ENCODE assay signal across 9 mouse cellular contexts in the genomic region with DNA sequence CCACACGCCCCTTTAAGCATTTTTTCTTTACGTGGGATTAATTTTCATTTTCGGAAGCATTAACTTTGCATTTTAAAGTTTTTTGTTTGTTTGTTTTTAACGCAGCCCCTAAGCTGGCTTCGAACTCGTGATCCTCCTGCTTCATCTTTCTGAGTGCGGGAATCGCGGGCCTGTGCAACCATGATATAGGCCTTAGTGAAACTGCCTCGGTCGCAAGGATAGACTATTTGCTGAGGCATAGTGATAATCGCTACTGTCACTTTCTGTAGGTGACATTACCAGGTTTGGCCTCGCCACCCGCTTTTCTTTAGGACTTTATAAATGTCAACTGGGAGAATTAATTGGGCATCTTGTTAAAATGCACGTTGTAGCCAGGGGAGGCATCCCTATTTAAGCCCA. TPM values are rescaled to one million over a fixed set of nuclear protein-coding genes. Genes with fewer than 3 reads are reported as not detected.
DNase-seq lines count a peak whose midpoint lies in the region; ATAC-seq and TF ChIP-seq lines count a peak whose summit lies in the region.
"Had no signal": no experiment of that assay in that cellular context is flagged by ENCODE, and none has a peak within 500 bp of the region (broad histone marks: within the 10 kb centered on the region; RNA-seq: fewer than 3 reads in every experiment).

No protein-coding gene starts in this region.

- H3K9me3 ChIP-seq in embryonic facial prominence, embryonic 10.5 days, result no peaks in the 10 kb centered on the region
- H3K9me3 ChIP-seq in intestine, embryonic 15.5 days, result no peaks in the 10 kb centered on the region
- H3K9me3 ChIP-seq in neural tube, embryonic 12.5 days, result no peaks in the 10 kb centered on the region

- peak overlapping the region; percentile 89 for H3K27ac ChIP-seq in embryonic facial prominence, embryonic 10.5 days (replicated peaks)
- H3K27ac ChIP-seq in intestine, embryonic 15.5 days, result no peak overlapping the region
- H3K27ac ChIP-seq in neural tube, embryonic 12.5 days, result no peak overlapping the region

- no peak for TF ChIP-seq CTCF in lung, adult 2 months (IDR thresholded peaks at IDR 0.05; ENCODE audit: insufficient read depth, low read length)

- no peak for ATAC-seq in intestine, embryonic 15.5 days
- ATAC-seq in neural tube, embryonic 12.5 days (ENCODE audit: low FRiP score, low read depth), result no peak

- peak overlapping the region; percentile 89 for H3K4me3 ChIP-seq in lung, adult 2 months (replicated peaks; ENCODE audit: extremely low read depth, low read depth, low read length)
- H3K4me3 ChIP-seq in embryonic facial prominence, embryonic 10.5 days, result peak overlapping the region; percentile 86
- peak overlapping the region; percentile 62 for H3K4me3 ChIP-seq in intestine, embryonic 15.5 days (replicated peaks)
- H3K4me3 ChIP-seq in neural tube, embryonic 12.5 days, result peak overlapping the region; percentile 74

- DNase-seq in lung, adult 2 months, result no peak
- DNase-seq in lung, postnatal 10 days, result no peak
- DNase-seq in embryonic facial prominence, embryonic 10.5 days (ENCODE audit: low spot score), result no peak
- DNase-seq in ovary, postnatal 36 days (ENCODE audit: low spot score), result no peak
- no peak for DNase-seq in layer of hippocampus, adult 11-12 months (ENCODE audit: low spot score)
- no peak for DNase-seq in gastrocnemius, postnatal 10 days

- H3K4me2 ChIP-seq in intestine, embryonic 15.5 days (replicated peaks), result peak overlapping the region; percentile 60
- H3K4me2 ChIP-seq in neural tube, embryonic 12.5 days (replicated peaks), result peak overlapping the region; percentile 68

- H3K36me3 ChIP-seq in embryonic facial prominence, embryonic 10.5 days (replicated peaks), result peaks cover 16% of the 10 kb centered on the region
- H3K36me3 ChIP-seq in intestine, embryonic 15.5 days, result no peaks in the 10 kb centered on the region
- no peaks in the 10 kb centered on the region for H3K36me3 ChIP-seq in neural tube, embryonic 12.5 days

- no peaks in the 10 kb centered on the region for H3K27me3 ChIP-seq in embryonic facial prominence, embryonic 10.5 days (replicated peaks; ENCODE audit: low read depth, poor library complexity, severe bottlenecking)
- no peaks in the 10 kb centered on the region for H3K27me3 ChIP-seq in intestine, embryonic 15.5 days (replicated peaks)
- no peaks in the 10 kb centered on the region for H3K27me3 ChIP-seq in neural tube, embryonic 12.5 days (replicated peaks)

- WGBS in lung, adult 2 months, result 6% methylated on average over 15 of the region's 15 CpGs
- 9% methylated on average over 15 of the region's 15 CpGs for WGBS in embryonic facial prominence, embryonic 10.5 days
- WGBS in intestine, embryonic 15.5 days, result 7% methylated on average over 15 of the region's 15 CpGs
- 6% methylated on average over 15 of the region's 15 CpGs for WGBS in neural tube, embryonic 12.5 days

- no peaks in the 10 kb centered on the region; the same call in 1 of the 2 replicates for H3K4me1 ChIP-seq in lung, adult 2 months (ENCODE audit: control insufficient read depth, insufficient read depth, low read length)
- peaks cover 10% of the 10 kb centered on the region for H3K4me1 ChIP-seq in embryonic facial prominence, embryonic 10.5 days
- peaks cover 5% of the 10 kb centered on the region; the same call in 1 of the 2 replicates for H3K4me1 ChIP-seq in intestine, embryonic 15.5 days (replicated peaks)
- peaks cover 9% of the 10 kb centered on the region; the same call in 1 of the 2 replicates for H3K4me1 ChIP-seq in neural tube, embryonic 12.5 days

- peak overlapping the region; percentile 76 for H3K9ac ChIP-seq in intestine, embryonic 15.5 days
- peak overlapping the region; percentile 77 for H3K9ac ChIP-seq in neural tube, embryonic 12.5 days

- TF ChIP-seq POLR2A in lung, adult 2 months (IDR thresholded peaks at IDR 0.05; ENCODE audit: borderline replicate concordance, extremely low read depth, low read depth, low read length), result no peak

RNA-seq across cellular contexts. Expression of gene Wdr66, which starts 23.4 kb away (rescaled TPM):
- polyA plus RNA-seq in lung, adult 2 months (2012; rRNA removed), result 6.3 and 9.1 TPM in 2 replicates
- 4.3 and 4.5 TPM in 2 replicates for polyA plus RNA-seq in embryonic facial prominence, embryonic 10.5 days (2016; fragmentation: Nextera tagmentation; extraction: Ambion mirVana)
- 0.74 and 0.79 TPM in 2 replicates for polyA plus RNA-seq in intestine, embryonic 15.5 days (2015; fragmentation: Nextera tagmentation; extraction: Ambion mirVana)
- polyA plus RNA-seq in neural tube, embryonic 12.5 days (2016; fragmentation: Nextera tagmentation; extraction: Ambion mirVana), result 11.3 and 14.8 TPM in 2 replicates
- total RNA-seq in gastrocnemius, postnatal 10 days (2021), result 1 to 10 TPM; 2.3 to 2.5 TPM

RNA-seq across cellular contexts. Expression of gene Hpd, which starts 46.0 kb away (rescaled TPM):
- polyA plus RNA-seq in lung, adult 2 months (2012; rRNA removed), result 1.4 and 2.2 TPM in 2 replicates
- polyA plus RNA-seq in embryonic facial prominence, embryonic 10.5 days (2016; fragmentation: Nextera tagmentation; extraction: Ambion mirVana), result not detected in 2 replicates
- polyA plus RNA-seq in intestine, embryonic 15.5 days (2015; fragmentation: Nextera tagmentation; extraction: Ambion mirVana), result 4.7 and 6.8 TPM in 2 replicates
- polyA plus RNA-seq in neural tube, embryonic 12.5 days (2016; fragmentation: Nextera tagmentation; extraction: Ambion mirVana), result not detected in 2 replicates
- under 1 TPM in 1 of 2 experiments, not detected in 1; 0.61 TPM for total RNA-seq in gastrocnemius, postnatal 10 days (2021)
- polyA plus RNA-seq: brain, embryonic 14.5 days had no signal

RNA-seq across cellular contexts. Expression of gene Psmd9, which starts 59.3 kb away (rescaled TPM):
- polyA plus RNA-seq in lung, adult 2 months (2012; rRNA removed), result 19.3 and 21.5 TPM in 2 replicates
- polyA plus RNA-seq in embryonic facial prominence, embryonic 10.5 days (2016; fragmentation: Nextera tagmentation; extraction: Ambion mirVana), result 79.1 and 89.3 TPM in 2 replicates
- polyA plus RNA-seq in intestine, embryonic 15.5 days (2015; fragmentation: Nextera tagmentation; extraction: Ambion mirVana), result 68.5 and 69.1 TPM in 2 replicates
- polyA plus RNA-seq in neural tube, embryonic 12.5 days (2016; fragmentation: Nextera tagmentation; extraction: Ambion mirVana), result 74.1 and 77.7 TPM in 2 replicates
- 10 to 100 TPM; 19.6 to 20.0 TPM for total RNA-seq in gastrocnemius, postnatal 10 days (2021)
